Comparison of ENCODE assay signal across 9 mouse cellular contexts in genomic region chr2:160649072-160649471, GRCm38 (mm10). TPM values are rescaled to one million over a fixed set of nuclear protein-coding genes. Genes with fewer than 3 reads are reported as not detected.
DNase-seq lines count a peak whose midpoint lies in the region; ATAC-seq lines count a peak whose summit lies in the region.
"Had no signal": no experiment of that assay in that cellular context is flagged by ENCODE, and none has a peak within 500 bp of the region (broad histone marks: within the 10 kb centered on the region; RNA-seq: fewer than 3 reads in every experiment).

No protein-coding gene starts in this region.

- peaks cover 66% of the 10 kb centered on the region for H3K36me3 ChIP-seq in erythroblast, embryonic 14.5 days (ENCODE audit: control insufficient read depth)
- no peaks in the 10 kb centered on the region for H3K36me3 ChIP-seq in lung, embryonic 16.5 days (ENCODE audit: control insufficient read depth, insufficient read depth, low read length)
- peaks cover 38% of the 10 kb centered on the region for H3K36me3 ChIP-seq in liver, embryonic 12.5 days
- no peaks in the 10 kb centered on the region for H3K36me3 ChIP-seq in stomach, embryonic 15.5 days

- peak overlapping the region; percentile 35 for H3K4me2 ChIP-seq in lung, embryonic 16.5 days (ENCODE audit: low read depth, low read length)
- peak overlapping the region; percentile 90 for H3K4me2 ChIP-seq in liver, embryonic 12.5 days
- peak overlapping the region; percentile 43; the same call in 1 of the 2 replicates for H3K4me2 ChIP-seq in stomach, embryonic 15.5 days

- no peak for ATAC-seq in erythroblast, adult 5-6 weeks (replicated peaks; ENCODE audit: low FRiP score, poor library complexity, severe bottlenecking)
- no peak for ATAC-seq in lung, embryonic 16.5 days (ENCODE audit: low read depth)
- no peak for ATAC-seq in liver, embryonic 12.5 days
- no peak for ATAC-seq in stomach, embryonic 15.5 days (ENCODE audit: insufficient read depth, low FRiP score, low read depth)
- no peak for ATAC-seq in megakaryocyte-erythroid progenitor cell, adult 5-6 weeks (replicated peaks; ENCODE audit: low FRiP score, low TSS enrichment, poor library complexity, severe bottlenecking)

- H3K9me3 ChIP-seq in erythroblast, embryonic 14.5 days (ENCODE audit: control insufficient read depth, low read length) = no peaks in the 10 kb centered on the region
- no peaks in the 10 kb centered on the region for H3K9me3 ChIP-seq in lung, embryonic 16.5 days (ENCODE audit: control insufficient read depth, low read length)
- no peaks in the 10 kb centered on the region for H3K9me3 ChIP-seq in liver, embryonic 12.5 days (replicated peaks)
- no peaks in the 10 kb centered on the region for H3K9me3 ChIP-seq in stomach, embryonic 15.5 days

- no peak for DNase-seq in lung, postnatal 14 days
- no peak for DNase-seq in gastrocnemius, adult 18-20 months (ENCODE audit: low spot score)
- DNase-seq: cerebellum, adult 2 months had no signal

- peak overlapping the region; percentile 99 for H3K4me3 ChIP-seq in erythroblast, embryonic 14.5 days (replicated peaks)
- 0 out of 2 replicates have a peak overlapping the region, but pooled peaks have one; percentile 7 for H3K4me3 ChIP-seq in lung, embryonic 16.5 days (ENCODE audit: low read length)
- H3K4me3 ChIP-seq in liver, embryonic 12.5 days = peak overlapping the region; percentile 100
- H3K4me3 ChIP-seq in stomach, embryonic 15.5 days (replicated peaks) = no peak overlapping the region

- H3K4me1 ChIP-seq in erythroblast, embryonic 14.5 days (ENCODE audit: control insufficient read depth) = peaks cover 69% of the 10 kb centered on the region
- H3K4me1 ChIP-seq in lung, embryonic 16.5 days (replicated peaks; ENCODE audit: control insufficient read depth, insufficient read depth, low read length) = peaks cover 16% of the 10 kb centered on the region
- peaks cover 63% of the 10 kb centered on the region for H3K4me1 ChIP-seq in liver, embryonic 12.5 days
- 0 out of 2 replicates have a peak, but pooled peaks cover 4% of the 10 kb centered on the region for H3K4me1 ChIP-seq in stomach, embryonic 15.5 days

- H3K27me3 ChIP-seq in erythroblast, embryonic 14.5 days (ENCODE audit: control insufficient read depth) = no peaks in the 10 kb centered on the region
- no peaks in the 10 kb centered on the region for H3K27me3 ChIP-seq in lung, embryonic 16.5 days (ENCODE audit: control insufficient read depth, insufficient read depth, low read depth, low read length)
- H3K27me3 ChIP-seq in liver, embryonic 12.5 days (replicated peaks) = no peaks in the 10 kb centered on the region
- no peaks in the 10 kb centered on the region for H3K27me3 ChIP-seq in stomach, embryonic 15.5 days (replicated peaks)

- H3K9ac ChIP-seq in lung, embryonic 16.5 days (ENCODE audit: low read length) = no peak overlapping the region
- H3K9ac ChIP-seq in liver, embryonic 12.5 days = peak overlapping the region; percentile 100; the same call in 1 of the 2 replicates
- no peak overlapping the region for H3K9ac ChIP-seq in stomach, embryonic 15.5 days

- H3K27ac ChIP-seq in lung, embryonic 16.5 days (ENCODE audit: low read length) = no peak overlapping the region
- H3K27ac ChIP-seq in liver, embryonic 12.5 days = peak overlapping the region; percentile 36; the same call in 1 of the 2 replicates
- H3K27ac ChIP-seq in stomach, embryonic 15.5 days = no peak overlapping the region

- WGBS in lung, embryonic 16.5 days = 73% methylated on average over 2 of the region's 2 CpGs
- WGBS in liver, embryonic 12.5 days (ENCODE audit: insufficient replicate concordance) = 84% methylated on average over 2 of the region's 2 CpGs
- 67% methylated on average over 2 of the region's 2 CpGs for WGBS in stomach, embryonic 15.5 days

RNA-seq across cellular contexts. Expression of gene Top1, which starts 3.4 kb away (rescaled TPM):
- polyA plus RNA-seq in erythroblast, embryonic 14.5 days (2012) = 38.8 and 42.7 TPM in 2 replicates
- total RNA-seq in erythroblast, adult 5-6 weeks (2015; ENCODE audit: low replicate concordance) = 145 and 146 TPM in 2 replicates
- 336 and 395 TPM in 2 replicates for total RNA-seq in erythroblast, adult 5-6 weeks (2017; ENCODE audit: low replicate concordance)
- polyA plus RNA-seq in lung, embryonic 16.5 days (2015; fragmentation: Nextera tagmentation; extraction: Ambion mirVana) = 66.4 and 72.5 TPM in 2 replicates
- 83.7 and 87.7 TPM in 2 replicates for polyA plus RNA-seq in liver, embryonic 12.5 days (2016; fragmentation: Nextera tagmentation; extraction: Ambion mirVana)
- polyA plus RNA-seq in stomach, embryonic 15.5 days (2015; fragmentation: Nextera tagmentation; extraction: Ambion mirVana) = 69.2 and 76.9 TPM in 2 replicates
- 10 to 100 TPM; 29.1 to 36.7 TPM for total RNA-seq in gastrocnemius, adult 18-20 months (2021)
- 93.4 and 93.5 TPM in 2 replicates for total RNA-seq in megakaryocyte-erythroid progenitor cell, adult 5-6 weeks (2014; fragmentation: Nextera tagmentation)
- 205 and 207 TPM in 2 replicates for total RNA-seq in megakaryocyte-erythroid progenitor cell, adult 5-6 weeks (2017)

Comparison
In these comparisons a context has a peak if more than half of its experiments do, and no peak if none do; other contexts are left out.
1. H3K4me2 ChIP-seq: peak in every context shown above with its lines; median percentile 90 in liver, embryonic 12.5 days; 43 in stomach, embryonic 15.5 days; 35 in lung, embryonic 16.5 days.